Mouse (Mus musculus) CH12.LX (cell line): Measurements from ENCODE around the gene Hist1h2af. TPM values are rescaled to one million over a fixed set of nuclear protein-coding genes. Genes with fewer than 3 reads are reported as not detected.
"Not testable (repeated sequence)": the region's sequence is repeated elsewhere in the genome, so short reads cannot be mapped to it uniquely, and the experiment has no call there.

Source experiments
- DNase-seq: peaks from one replicate; pipeline ENCODE4 v3.0.0-alpha.2; 2013; ENCODE audit errors: extremely low read depth
- H3K27ac ChIP-seq: 2 replicates; pipeline ENCODE4 v1.5.1; 2012; ENCODE audit warnings: low read depth, mild to moderate bottlenecking, control low read depth, moderate library complexity; ENCODE audit not compliant: insufficient read depth
- H3K27me3 ChIP-seq: replicated peaks from 2 replicates; pipeline ENCODE3; 2012; ENCODE audit warnings: inconsistent platforms
- H3K36me3 ChIP-seq, 2 experiments: replicated peaks in 1 of 2; 2 replicates each; pipeline versions ENCODE3 to v1.6.1; 2012; ENCODE audit warnings: inconsistent platforms in 1 of 2, low read length in 1 of 2, mild to moderate bottlenecking in 1 of 2, mixed read lengths in 1 of 2, moderate library complexity in 1 of 2; ENCODE audit not compliant: control insufficient read depth in 1 of 2, insufficient read depth in 1 of 2
- H3K4me1 ChIP-seq, 2 experiments: 2 replicates each; pipeline ENCODE4 v1.6.1; 2012; ENCODE audit warnings: inconsistent platforms in 1 of 2, moderate library complexity in 1 of 2; ENCODE audit not compliant: insufficient read depth in 2 of 2, control insufficient read depth in 1 of 2
- H3K4me2 ChIP-seq: 2 replicates; pipeline ENCODE4 v1.6.1; 2012; ENCODE audit warnings: low read depth, mild to moderate bottlenecking, control low read depth; ENCODE audit not compliant: poor library complexity, insufficient read depth, severe bottlenecking
- H3K4me3 ChIP-seq, 3 experiments: fragments of 150-350 bp in 1 of 3; sonication (generic) in 1 of 3; replicated peaks in 1 of 3; 2 replicates each; pipeline versions ENCODE3 to v1.5.1; 2011 to 2012; ENCODE audit warnings: low read depth in 2 of 3, low read length in 2 of 3, mild to moderate bottlenecking in 2 of 3, moderate library complexity in 2 of 3, control low read depth in 1 of 3, improper control_type of control experiment in 1 of 3, inconsistent platforms in 1 of 3, mixed read lengths in 1 of 3; ENCODE audit not compliant: poor library complexity in 1 of 3
- H3K79me2 ChIP-seq: replicated peaks from 2 replicates; pipeline ENCODE4 v1.6.1; 2012; ENCODE audit warnings: mild to moderate bottlenecking, moderate library complexity; ENCODE audit not compliant: control insufficient read depth, poor library complexity, insufficient read depth, severe bottlenecking; ENCODE audit errors: extremely low read depth
- H3K9ac ChIP-seq: 2 replicates; pipeline ENCODE4 v1.6.1; 2012; ENCODE audit warnings: low read depth, mild to moderate bottlenecking, control low read depth, moderate library complexity; ENCODE audit not compliant: insufficient read depth
- H3K9me3 ChIP-seq: replicated peaks from 2 replicates; pipeline ENCODE3; 2012; ENCODE audit warnings: low read length, inconsistent platforms, mixed read lengths
- BHLHE40 ChIP-seq: IDR thresholded peaks from 2 replicates; pipeline ENCODE4 v1.6.1; 2011; ENCODE audit warnings: mild to moderate bottlenecking, low read depth, low read length, improper control_type of control experiment
- CHD1 ChIP-seq: IDR thresholded peaks from 2 replicates; pipeline ENCODE4 v1.6.1; 2012; ENCODE audit warnings: low read depth, low read length, improper control_type of control experiment, inconsistent platforms
- CHD2 ChIP-seq: IDR thresholded peaks from 2 replicates; pipeline ENCODE4 v1.6.1; 2011; ENCODE audit warnings: low read length, improper control_type of control experiment
- E2F4 ChIP-seq: IDR thresholded peaks from 2 replicates; pipeline ENCODE4 v1.6.1; 2011; ENCODE audit warnings: low read depth, low read length, improper control_type of control experiment; ENCODE audit not compliant: insufficient replicate concordance
- HCFC1 ChIP-seq: IDR thresholded peaks from 2 replicates; pipeline ENCODE4 v1.6.1; 2012; ENCODE audit warnings: low read depth, mild to moderate bottlenecking, inconsistent platforms, low read length, improper control_type of control experiment
- IRF4 ChIP-seq: IDR thresholded peaks from 2 replicates; pipeline ENCODE4 v1.6.1; 2014; ENCODE audit warnings: low read depth, mild to moderate bottlenecking, inconsistent platforms, low read length, improper control_type of control experiment
- KAT2A ChIP-seq: IDR thresholded peaks from 2 replicates; pipeline ENCODE4 v1.6.1; 2012; ENCODE audit warnings: low read length, improper control_type of control experiment, inconsistent platforms; ENCODE audit not compliant: insufficient replicate concordance
- MAX ChIP-seq: IDR thresholded peaks from 2 replicates; pipeline ENCODE4 v1.6.1; 2011; ENCODE audit warnings: low read length, improper control_type of control experiment
- MAZ ChIP-seq: IDR thresholded peaks from 2 replicates; pipeline ENCODE4 v1.6.1; 2012; ENCODE audit warnings: low read depth, mild to moderate bottlenecking, inconsistent platforms, low read length, improper control_type of control experiment, moderate library complexity
- MXI1 ChIP-seq: IDR thresholded peaks from 2 replicates; pipeline ENCODE4 v1.6.1; 2011; ENCODE audit warnings: mild to moderate bottlenecking, low read depth, low read length, improper control_type of control experiment
- MYC ChIP-seq: IDR thresholded peaks from 2 replicates; pipeline ENCODE4 v1.6.1; 2011; ENCODE audit warnings: low read depth, mild to moderate bottlenecking, improper control_type of control experiment, low read length
- NELFE ChIP-seq: IDR thresholded peaks from 2 replicates; pipeline ENCODE4 v1.6.1; 2011; ENCODE audit warnings: low read depth, low read length, improper control_type of control experiment
- NRF1 ChIP-seq: IDR thresholded peaks from 2 replicates; pipeline ENCODE4 v1.6.1; 2014; ENCODE audit warnings: low read depth, mild to moderate bottlenecking, inconsistent platforms, low read length, improper control_type of control experiment, moderate library complexity
- POLR2A ChIP-seq: IDR thresholded peaks from 2 replicates; pipeline ENCODE4 v1.6.1; 2011; ENCODE audit warnings: low read depth, mild to moderate bottlenecking, improper control_type of control experiment, low read length
- POLR2AphosphoS2 ChIP-seq: IDR thresholded peaks from 2 replicates; pipeline ENCODE4 v1.6.1; 2011; ENCODE audit warnings: low read depth, low read length, improper control_type of control experiment
- RCOR1 ChIP-seq: conservative IDR thresholded peaks from 2 replicates; pipeline ENCODE4 v1.6.1; 2012; ENCODE audit warnings: low read depth, mild to moderate bottlenecking, inconsistent platforms, low read length, improper control_type of control experiment
- SIN3A ChIP-seq: IDR thresholded peaks from 2 replicates; pipeline ENCODE4 v1.6.1; 2012; ENCODE audit warnings: low read length, improper control_type of control experiment, inconsistent platforms
- TBP ChIP-seq: conservative IDR thresholded peaks from 2 replicates; pipeline ENCODE4 v1.6.1; 2011; ENCODE audit warnings: low read depth, low read length, improper control_type of control experiment
- TCF12 ChIP-seq: IDR thresholded peaks from 2 replicates; pipeline ENCODE4 v1.6.1; 2014; ENCODE audit warnings: low read depth, mild to moderate bottlenecking, inconsistent platforms, low read length, improper control_type of control experiment
- UBTF ChIP-seq: IDR thresholded peaks from 2 replicates; pipeline ENCODE4 v1.6.1; 2012; ENCODE audit warnings: low read depth, mild to moderate bottlenecking, inconsistent platforms, low read length, improper control_type of control experiment, moderate library complexity
- USF2 ChIP-seq: conservative IDR thresholded peaks from 2 replicates; pipeline ENCODE4 v1.6.1; 2011; ENCODE audit warnings: low read depth, low read length, improper control_type of control experiment
- ZMIZ1 ChIP-seq: IDR thresholded peaks from 2 replicates; pipeline ENCODE4 v1.6.1; 2012; ENCODE audit warnings: low read depth, mild to moderate bottlenecking, inconsistent platforms, low read length, improper control_type of control experiment
- dilution Hi-C: fragments of 300-500 bp; cut with MboI; formaldehyde crosslinking; loops from 2 replicates; pipeline ENCODE4 v1.14.3; 2020; ENCODE audit warnings: low sequenced_read_pairs; ENCODE audit not compliant: extremely low pct_unique_long_range_greater_than_20kb, extremely low pct_ligation_motif_present
- in situ Hi-C: fragments of 300-500 bp; cut with MboI; formaldehyde crosslinking; loops from 3 replicates; pipeline ENCODE4 v1.14.3; 2019; ENCODE audit warnings: low sequenced_read_pairs, low pct_ligation_motif_present, low pct_unique_long_range_greater_than_20kb, mixed read lengths
- polyA plus RNA-seq: library from polyadenylated mRNA; unstranded; fragments of >175 nt; gene quantifications from 2 replicates; pipeline ENCODE4 v1.2.1, GENCODE M21; 2012; ENCODE audit warnings: low read depth; ENCODE audit not compliant: insufficient read length
- total RNA-seq, 2 experiments: library from RNA; depleted of rRNA; stranded (reverse); fragments of 300-350 nt in 1 of 2; fragments of >200 nt in 1 of 2; gene quantifications; 2 replicates each; pipeline ENCODE4 v1.2.3; 2012 to 2014

Hist1h2af gene
- total and polyA plus RNA-seq, 3 experiments: 57.1 to 932 (median 68.6) TPM

- H3K36me3 ChIP-seq, dilution Hi-C loops, H3K27me3 ChIP-seq, H3K79me2 ChIP-seq, H3K9me3 ChIP-seq, in situ Hi-C loops: not testable (repeated sequence)
- H3K4me2 ChIP-seq: peak within 1 kb of the TSS; percentile 98
- peak within 1 kb of the TSS; percentile 93 for H3K27ac ChIP-seq
- DNase-seq: peak; percentile 98
- TF ChIP-seq MXI1 (0 out of 2 replicates have a peak, but pooled peaks have one; percentile 25), RCOR1 (0 out of 2 replicates have a peak, but pooled peaks have one; percentile 68), IRF4 (peak; percentile 31; the same call in 1 of the 2 replicates), TCF12 (peak; percentile 87; the same call in 1 of the 2 replicates), NRF1 (peak; percentile 85), NELFE (peak; percentile 99), CHD2 (peak; percentile 88), UBTF (peak; percentile 97), USF2 (peak; percentile 18), CHD1 (peak; percentile 95; the same call in 1 of the 2 replicates), MAX (peak; percentile 40; the same call in 1 of the 2 replicates), SIN3A (peak; percentile 61), HCFC1 (peak; percentile 48), KAT2A (peak; percentile 68; the same call in 1 of the 2 replicates), BHLHE40 (peak; percentile 19; the same call in 1 of the 2 replicates), MAZ (0 out of 2 replicates have a peak, but pooled peaks have one; percentile 13), E2F4 (peak; percentile 100), ZMIZ1 (peak; percentile 99), POLR2AphosphoS2 (peak; percentile 100), MYC (peak; percentile 77), TBP (peak; percentile 98), POLR2A (peak; percentile 97)
- peak within 1 kb of the TSS; percentile 49 to 70 (median 55) for H3K4me3 ChIP-seq
- peaks cover 9 to 51% of the 10 kb centered on the region in 2 experiments; a peak in 3 of 4 replicates for H3K4me1 ChIP-seq
- H3K9ac ChIP-seq: peak within 1 kb of the TSS; percentile 100
Observed at GRCm38 (mm10) chr13:23535137-23536075, 1.7 kb downstream of the Hist1h2af start, which contains the start of gene Hist1h3g. Gene Hist1h3g, plus strand, starts transcription at chr13:23535422.
